Mouse (Mus musculus): Measurements from ENCODE around the gene Sh2d3c. TPM values are rescaled to one million over a fixed set of nuclear protein-coding genes. Genes with fewer than 3 reads are reported as not detected.
A peak's percentile ranks its signal among the peaks of the same experiment; 100 is the strongest.

Sh2d3c gene
- polyA plus RNA-seq, 1 experiment: 106 TPM

DNA sequence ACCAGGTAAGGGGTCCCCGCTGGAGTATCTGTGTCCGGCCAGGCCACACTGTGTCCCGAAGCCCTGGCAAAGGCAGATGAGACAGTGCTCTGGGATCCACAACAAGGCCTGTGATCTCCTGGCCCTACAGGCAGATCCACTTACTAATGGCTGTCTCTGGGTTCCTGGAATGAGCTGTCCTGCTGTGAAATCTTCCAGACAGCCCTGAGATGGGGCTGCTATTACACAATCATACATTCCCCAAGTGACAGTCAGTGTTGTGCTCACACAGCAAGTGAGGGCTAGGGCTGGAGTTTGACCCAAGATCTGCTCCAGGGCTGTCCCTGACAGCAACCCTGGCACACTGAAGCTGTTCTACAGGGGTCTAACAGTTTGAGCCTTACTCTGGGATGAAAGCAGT, 35.0 kb upstream of the Sh2d3c start:
- 100% methylated on average over 3 of the region's 3 CpGs for WGBS
- Histone ChIP-seq H3K27ac (ENCODE audit: control insufficient read depth, insufficient read depth, low read length) (no peak overlapping the region), H3K27me3 (ENCODE audit: control insufficient read depth, insufficient read depth, low read length) (no peaks in the 10 kb centered on the region), H3K4me3 (ENCODE audit: control insufficient read depth, insufficient read depth, low read length) (no peak overlapping the region), H3K36me3 (ENCODE audit: control insufficient read depth, insufficient read depth, low read length) (no peaks in the 10 kb centered on the region), H3K4me1 (replicated peaks; ENCODE audit: control insufficient read depth, insufficient read depth, low read length) (peaks cover 14% of the 10 kb centered on the region)
- no peak for DNase-seq
- TF ChIP-seq CTCF (IDR thresholded peaks at IDR 0.05; ENCODE audit: borderline replicate concordance, control insufficient read depth, extremely low read depth, insufficient read depth, low read length, poor library complexity) (no peak), POLR2A (IDR thresholded peaks at IDR 0.05; ENCODE audit: control insufficient read depth, extremely low read depth, insufficient read depth, low read length, poor library complexity) (no peak)

DNA sequence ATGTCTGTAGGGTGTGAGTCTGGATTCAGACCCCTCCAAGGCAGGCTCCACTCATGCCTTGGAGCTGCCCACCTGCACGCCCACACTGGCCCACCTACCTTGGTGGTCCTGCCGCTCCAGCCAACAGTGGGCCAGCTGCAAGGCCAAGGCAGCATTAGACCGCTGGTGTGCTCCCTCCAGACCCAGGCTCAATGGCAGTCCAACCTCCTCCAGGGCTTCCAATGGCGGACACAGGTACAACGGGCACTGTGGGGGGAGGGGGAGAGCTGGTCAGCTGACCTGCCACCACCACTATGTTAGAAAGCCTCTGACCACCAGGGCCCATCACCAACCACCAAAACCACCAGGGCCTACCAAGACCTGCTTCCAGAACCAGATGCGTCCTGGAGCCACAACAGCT, 34.2 kb upstream of the Sh2d3c start:
- Histone ChIP-seq H3K36me3 (ENCODE audit: control insufficient read depth, insufficient read depth, low read length) (no peaks in the 10 kb centered on the region), H3K4me1 (replicated peaks; ENCODE audit: control insufficient read depth, insufficient read depth, low read length) (peaks cover 14% of the 10 kb centered on the region), H3K27me3 (ENCODE audit: control insufficient read depth, insufficient read depth, low read length) (no peaks in the 10 kb centered on the region), H3K4me3 (ENCODE audit: control insufficient read depth, insufficient read depth, low read length) (no peak overlapping the region), H3K27ac (ENCODE audit: control insufficient read depth, insufficient read depth, low read length) (no peak overlapping the region)
- TF ChIP-seq CTCF (IDR thresholded peaks at IDR 0.05; ENCODE audit: borderline replicate concordance, control insufficient read depth, extremely low read depth, insufficient read depth, low read length, poor library complexity) (no peak), POLR2A (IDR thresholded peaks at IDR 0.05; ENCODE audit: control insufficient read depth, extremely low read depth, insufficient read depth, low read length, poor library complexity) (no peak)
- WGBS: 91% methylated on average over 6 of the region's 6 CpGs
- DNase-seq: no peak

DNA sequence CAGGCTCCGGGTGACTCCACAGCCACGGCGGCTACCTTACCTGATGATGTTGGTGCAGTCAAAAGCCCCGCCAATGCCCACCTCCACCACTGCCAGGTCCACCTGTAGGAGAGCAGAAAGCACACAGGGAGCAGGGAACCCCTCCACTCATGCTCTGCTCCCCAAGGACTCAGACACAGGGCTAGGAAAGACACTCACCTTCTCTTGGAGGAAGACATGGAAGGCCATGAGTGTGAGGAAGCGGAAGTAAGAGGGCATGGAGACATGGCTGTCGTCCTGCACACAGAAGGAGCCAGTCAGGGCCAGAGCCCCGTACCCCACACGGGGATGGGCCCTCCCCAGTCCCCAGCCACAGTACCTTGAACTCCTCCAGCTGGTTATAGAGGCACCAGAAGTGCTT, 33.3 kb upstream of the Sh2d3c start:
- WGBS: 96% methylated on average over 8 of the region's 8 CpGs
- no peak for DNase-seq
- TF ChIP-seq POLR2A (IDR thresholded peaks at IDR 0.05; ENCODE audit: control insufficient read depth, extremely low read depth, insufficient read depth, low read length, poor library complexity) (no peak), CTCF (IDR thresholded peaks at IDR 0.05; ENCODE audit: borderline replicate concordance, control insufficient read depth, extremely low read depth, insufficient read depth, low read length, poor library complexity) (no peak)
- Histone ChIP-seq H3K4me3 (ENCODE audit: control insufficient read depth, insufficient read depth, low read length) (no peak overlapping the region), H3K27me3 (ENCODE audit: control insufficient read depth, insufficient read depth, low read length) (no peaks in the 10 kb centered on the region), H3K36me3 (ENCODE audit: control insufficient read depth, insufficient read depth, low read length) (no peaks in the 10 kb centered on the region), H3K4me1 (replicated peaks; ENCODE audit: control insufficient read depth, insufficient read depth, low read length) (peaks cover 14% of the 10 kb centered on the region), H3K27ac (ENCODE audit: control insufficient read depth, insufficient read depth, low read length) (no peak overlapping the region)

DNA sequence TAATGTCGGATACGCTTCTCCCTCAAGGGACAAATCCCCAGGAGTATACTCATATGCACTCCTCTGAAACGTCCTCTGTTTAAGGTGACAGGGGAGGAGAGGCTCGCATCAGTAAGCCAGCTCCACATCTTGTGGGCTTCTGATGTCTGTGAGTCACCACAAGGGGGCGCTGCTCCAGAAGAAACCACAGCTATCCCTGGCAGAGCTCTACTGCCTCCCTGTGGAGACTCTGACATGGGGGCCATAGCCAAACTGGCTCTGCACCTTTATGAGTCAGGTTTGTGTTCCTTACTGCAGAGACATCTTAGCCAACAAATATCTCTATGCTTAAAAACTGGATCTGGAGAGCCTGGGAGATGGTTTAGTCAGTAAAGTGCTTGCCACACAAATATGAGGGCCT, 31.4 kb upstream of the Sh2d3c start:
- no peaks in the 10 kb centered on the region for H3K27me3 ChIP-seq (ENCODE audit: control insufficient read depth, insufficient read depth, low read length)
- 31% methylated on average over 5 of the region's 5 CpGs for WGBS
- H3K4me1 ChIP-seq (replicated peaks; ENCODE audit: control insufficient read depth, insufficient read depth, low read length): peaks cover 23% of the 10 kb centered on the region
- H3K36me3 ChIP-seq (ENCODE audit: control insufficient read depth, insufficient read depth, low read length): no peaks in the 10 kb centered on the region
- H3K27ac ChIP-seq (ENCODE audit: control insufficient read depth, insufficient read depth, low read length): no peak overlapping the region
- TF ChIP-seq CTCF (IDR thresholded peaks at IDR 0.05; ENCODE audit: borderline replicate concordance, control insufficient read depth, extremely low read depth, insufficient read depth, low read length, poor library complexity) (peak; percentile 97), POLR2A (IDR thresholded peaks at IDR 0.05; ENCODE audit: control insufficient read depth, extremely low read depth, insufficient read depth, low read length, poor library complexity) (no peak)
- H3K4me3 ChIP-seq (ENCODE audit: control insufficient read depth, insufficient read depth, low read length): no peak overlapping the region
- peak; percentile 89 for DNase-seq

DNA sequence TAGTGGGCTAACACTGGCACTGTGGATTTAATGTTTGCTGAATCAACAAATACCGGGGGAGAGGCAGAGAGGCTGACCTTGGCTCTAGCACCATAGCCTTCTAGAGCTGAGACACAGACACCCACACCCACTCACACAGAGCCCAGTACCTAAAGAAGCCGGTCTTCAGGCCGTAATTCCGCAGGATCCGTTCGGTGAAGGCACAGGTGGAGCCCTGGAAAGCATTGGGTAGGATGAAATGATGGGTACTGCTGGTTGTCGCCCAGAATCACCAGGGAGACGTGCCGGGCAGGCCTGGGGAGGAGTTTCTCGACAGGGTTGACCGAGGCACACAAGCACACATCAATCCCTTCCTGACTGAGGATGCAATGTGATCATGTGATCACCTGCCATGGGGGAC, 29.8 kb upstream of the Sh2d3c start:
- H3K4me3 ChIP-seq (ENCODE audit: control insufficient read depth, insufficient read depth, low read length): no peak overlapping the region
- DNase-seq: no peak
- no peaks in the 10 kb centered on the region for H3K36me3 ChIP-seq (ENCODE audit: control insufficient read depth, insufficient read depth, low read length)
- H3K4me1 ChIP-seq (replicated peaks; ENCODE audit: control insufficient read depth, insufficient read depth, low read length): peaks cover 21% of the 10 kb centered on the region
- H3K27me3 ChIP-seq (ENCODE audit: control insufficient read depth, insufficient read depth, low read length): no peaks in the 10 kb centered on the region
- H3K27ac ChIP-seq (ENCODE audit: control insufficient read depth, insufficient read depth, low read length): no peak overlapping the region
- 94% methylated on average over 11 of the region's 11 CpGs for WGBS
- no peak for TF ChIP-seq CTCF (IDR thresholded peaks at IDR 0.05; ENCODE audit: borderline replicate concordance, control insufficient read depth, extremely low read depth, insufficient read depth, low read length, poor library complexity)
- no peak for TF ChIP-seq POLR2A (IDR thresholded peaks at IDR 0.05; ENCODE audit: control insufficient read depth, extremely low read depth, insufficient read depth, low read length, poor library complexity)

DNA sequence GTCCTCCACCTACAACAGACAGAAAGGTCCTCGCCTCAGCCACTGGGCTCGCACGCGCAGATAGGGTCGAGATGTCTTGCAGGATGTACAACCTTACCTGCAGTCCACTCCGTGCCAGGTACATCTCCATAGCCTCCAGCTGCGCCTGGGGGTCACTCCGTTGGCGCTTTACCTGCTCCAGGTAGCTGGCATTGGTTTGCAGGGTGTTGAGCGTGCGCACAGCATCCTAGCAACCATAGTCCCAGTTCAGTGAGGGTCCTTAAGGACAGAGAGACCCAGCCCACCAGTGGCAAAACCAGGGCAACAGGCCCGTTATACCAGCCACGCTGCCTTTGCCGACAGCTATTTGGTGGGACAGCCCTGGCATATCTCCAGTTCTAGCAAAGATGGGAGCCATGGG, 28.4 kb upstream of the Sh2d3c start:
- Histone ChIP-seq H3K27ac (ENCODE audit: control insufficient read depth, insufficient read depth, low read length) (no peak overlapping the region), H3K36me3 (ENCODE audit: control insufficient read depth, insufficient read depth, low read length) (no peaks in the 10 kb centered on the region), H3K4me3 (ENCODE audit: control insufficient read depth, insufficient read depth, low read length) (no peak overlapping the region), H3K27me3 (ENCODE audit: control insufficient read depth, insufficient read depth, low read length) (no peaks in the 10 kb centered on the region), H3K4me1 (replicated peaks; ENCODE audit: control insufficient read depth, insufficient read depth, low read length) (peaks cover 12% of the 10 kb centered on the region)
- WGBS: 97% methylated on average over 14 of the region's 14 CpGs
- TF ChIP-seq POLR2A (IDR thresholded peaks at IDR 0.05; ENCODE audit: control insufficient read depth, extremely low read depth, insufficient read depth, low read length, poor library complexity) (no peak), CTCF (IDR thresholded peaks at IDR 0.05; ENCODE audit: borderline replicate concordance, control insufficient read depth, extremely low read depth, insufficient read depth, low read length, poor library complexity) (no peak)
- DNase-seq: no peak

DNA sequence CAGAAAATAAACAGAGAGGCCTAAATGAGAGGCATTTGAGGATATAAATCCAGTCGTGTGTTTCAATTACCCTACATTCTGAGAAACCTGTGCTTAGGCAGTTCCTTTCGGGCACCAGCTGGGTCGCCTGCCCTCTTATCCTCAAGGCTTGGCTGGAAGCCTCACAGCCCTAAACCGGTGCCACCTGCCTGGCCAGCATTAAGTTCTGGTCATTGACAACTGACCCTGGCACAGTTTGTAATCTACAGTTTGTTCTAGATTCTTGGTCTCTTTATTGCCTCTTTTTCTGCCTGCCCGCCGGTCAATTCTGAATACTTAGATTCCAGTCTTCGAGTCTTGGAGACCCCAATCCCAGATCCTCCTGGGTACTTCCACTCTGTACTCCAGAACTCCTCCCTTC, 27.6 kb upstream of the Sh2d3c start:
- no peak overlapping the region for H3K27ac ChIP-seq (ENCODE audit: control insufficient read depth, insufficient read depth, low read length)
- TF ChIP-seq CTCF (IDR thresholded peaks at IDR 0.05; ENCODE audit: borderline replicate concordance, control insufficient read depth, extremely low read depth, insufficient read depth, low read length, poor library complexity) (no peak), POLR2A (IDR thresholded peaks at IDR 0.05; ENCODE audit: control insufficient read depth, extremely low read depth, insufficient read depth, low read length, poor library complexity) (no peak)
- peak; percentile 19 for DNase-seq

More for the DNA sequence above, 27.6 kb upstream of the Sh2d3c start:
- Histone ChIP-seq H3K4me1 (replicated peaks; ENCODE audit: control insufficient read depth, insufficient read depth, low read length) (peaks cover 12% of the 10 kb centered on the region), H3K27me3 (ENCODE audit: control insufficient read depth, insufficient read depth, low read length) (no peaks in the 10 kb centered on the region), H3K36me3 (ENCODE audit: control insufficient read depth, insufficient read depth, low read length) (no peaks in the 10 kb centered on the region), H3K4me3 (ENCODE audit: control insufficient read depth, insufficient read depth, low read length) (peak overlapping the region; percentile 81)
- WGBS: 14% methylated on average over 7 of the region's 7 CpGs
